Mouse (Mus musculus): ENCODE results near the gene Prim2. TPM values are rescaled to one million over a fixed set of nuclear protein-coding genes. Genes with fewer than 3 reads are reported as not detected.

The Prim2 gene
- polyA plus RNA-seq, 1 experiment from 2014 or later = 25.5 TPM

GRCm38 (mm10) chr1:33689446-33690086 is 20.0 kb upstream of the Prim2 start:
- H3K4me2 ChIP-seq = no peak overlapping the region
- WGBS (ENCODE audit: insufficient replicate concordance) = 75% methylated on average over 8 of the region's 8 CpGs
- H3K27ac ChIP-seq (ENCODE audit: low read depth, low read length) = no peak overlapping the region
- H3K4me3 ChIP-seq (ENCODE audit: low read depth, low read length) = no peak overlapping the region
- H3K9me3 ChIP-seq (replicated peaks; ENCODE audit: control insufficient read depth, low read length) = no peaks in the 10 kb centered on the region
- no peak overlapping the region for H3K9ac ChIP-seq (ENCODE audit: low read depth, low read length)
- no peak for ATAC-seq (replicated peaks; ENCODE audit: insufficient number of reproducible peaks, low FRiP score, low TSS enrichment)
- H3K36me3 ChIP-seq (ENCODE audit: control insufficient read depth, insufficient read depth, low read length) = no peaks in the 10 kb centered on the region
- no peaks in the 10 kb centered on the region for H3K27me3 ChIP-seq (ENCODE audit: control insufficient read depth, insufficient read depth, low read length)
- H3K4me1 ChIP-seq (ENCODE audit: control insufficient read depth, insufficient read depth, low read length) = no peaks in the 10 kb centered on the region

- Histone ChIP-seq H3K27me3 (ENCODE audit: control insufficient read depth, insufficient read depth, low read length) (no peaks in the 10 kb centered on the region), H3K27ac (ENCODE audit: low read depth, low read length) (no peak overlapping the region), H3K9me3 (replicated peaks; ENCODE audit: control insufficient read depth, low read length) (no peaks in the 10 kb centered on the region), H3K36me3 (ENCODE audit: control insufficient read depth, insufficient read depth, low read length) (no peaks in the 10 kb centered on the region), H3K4me3 (ENCODE audit: low read depth, low read length) (no peak overlapping the region), H3K9ac (ENCODE audit: low read depth, low read length) (no peak overlapping the region), H3K4me1 (ENCODE audit: control insufficient read depth, insufficient read depth, low read length) (no peaks in the 10 kb centered on the region), H3K4me2 (no peak overlapping the region)
- 55% methylated on average over 2 of the region's 2 CpGs for WGBS (ENCODE audit: insufficient replicate concordance)
- no peak for ATAC-seq (replicated peaks; ENCODE audit: insufficient number of reproducible peaks, low FRiP score, low TSS enrichment)
Observed at GRCm38 (mm10) chr1:33688810-33689209, 19.2 kb upstream of the Prim2 start.

GRCm38 (mm10) chr1:33684459-33684858 is 14.9 kb upstream of the Prim2 start:
- 62% methylated on average over 8 of the region's 8 CpGs for WGBS (ENCODE audit: insufficient replicate concordance)
- no peak overlapping the region for H3K9ac ChIP-seq (ENCODE audit: low read depth, low read length)

GRCm38 (mm10) chr1:33680890-33681289 is 11.3 kb upstream of the Prim2 start:
- 82% methylated on average over 7 of the region's 7 CpGs for WGBS (ENCODE audit: insufficient replicate concordance)
- no peak overlapping the region for H3K9ac ChIP-seq (ENCODE audit: low read depth, low read length)
- H3K4me2 ChIP-seq = no peak overlapping the region
- ATAC-seq (replicated peaks; ENCODE audit: insufficient number of reproducible peaks, low FRiP score, low TSS enrichment) = no peak
- H3K36me3 ChIP-seq (ENCODE audit: control insufficient read depth, insufficient read depth, low read length) = no peaks in the 10 kb centered on the region
- no peak overlapping the region for H3K27ac ChIP-seq (ENCODE audit: low read depth, low read length)
- H3K4me1 ChIP-seq (ENCODE audit: control insufficient read depth, insufficient read depth, low read length) = no peaks in the 10 kb centered on the region
- H3K27me3 ChIP-seq (ENCODE audit: control insufficient read depth, insufficient read depth, low read length) = no peaks in the 10 kb centered on the region
- no peaks in the 10 kb centered on the region for H3K9me3 ChIP-seq (replicated peaks; ENCODE audit: control insufficient read depth, low read length)
- H3K4me3 ChIP-seq (ENCODE audit: low read depth, low read length) = no peak overlapping the region

More at GRCm38 (mm10) chr1:33684459-33684858, 14.9 kb upstream of the Prim2 start:
- no peaks in the 10 kb centered on the region for H3K9me3 ChIP-seq (replicated peaks; ENCODE audit: control insufficient read depth, low read length)
- H3K36me3 ChIP-seq (ENCODE audit: control insufficient read depth, insufficient read depth, low read length) = no peaks in the 10 kb centered on the region
- no peak overlapping the region for H3K4me2 ChIP-seq
- H3K27ac ChIP-seq (ENCODE audit: low read depth, low read length) = no peak overlapping the region
- no peak overlapping the region for H3K4me3 ChIP-seq (ENCODE audit: low read depth, low read length)
- no peaks in the 10 kb centered on the region for H3K4me1 ChIP-seq (ENCODE audit: control insufficient read depth, insufficient read depth, low read length)
- H3K27me3 ChIP-seq (ENCODE audit: control insufficient read depth, insufficient read depth, low read length) = no peaks in the 10 kb centered on the region
- no peak for ATAC-seq (replicated peaks; ENCODE audit: insufficient number of reproducible peaks, low FRiP score, low TSS enrichment)

GRCm38 (mm10) chr1:33680435-33680834 is 10.8 kb upstream of the Prim2 start:
- no peaks in the 10 kb centered on the region for H3K4me1 ChIP-seq (ENCODE audit: control insufficient read depth, insufficient read depth, low read length)
- H3K27ac ChIP-seq (ENCODE audit: low read depth, low read length) = no peak overlapping the region
- 44% methylated on average over 4 of the region's 4 CpGs for WGBS (ENCODE audit: insufficient replicate concordance)
- H3K9ac ChIP-seq (ENCODE audit: low read depth, low read length) = no peak overlapping the region
- H3K36me3 ChIP-seq (ENCODE audit: control insufficient read depth, insufficient read depth, low read length) = no peaks in the 10 kb centered on the region
- ATAC-seq (replicated peaks; ENCODE audit: insufficient number of reproducible peaks, low FRiP score, low TSS enrichment) = no peak
- no peak overlapping the region for H3K4me2 ChIP-seq
- H3K9me3 ChIP-seq (replicated peaks; ENCODE audit: control insufficient read depth, low read length) = no peaks in the 10 kb centered on the region
- H3K4me3 ChIP-seq (ENCODE audit: low read depth, low read length) = no peak overlapping the region
- H3K27me3 ChIP-seq (ENCODE audit: control insufficient read depth, insufficient read depth, low read length) = no peaks in the 10 kb centered on the region

- Histone ChIP-seq H3K4me3 (ENCODE audit: low read depth, low read length) (no peak overlapping the region), H3K9me3 (replicated peaks; ENCODE audit: control insufficient read depth, low read length) (no peaks in the 10 kb centered on the region), H3K4me2 (no peak overlapping the region), H3K9ac (ENCODE audit: low read depth, low read length) (no peak overlapping the region), H3K27ac (ENCODE audit: low read depth, low read length) (no peak overlapping the region), H3K36me3 (ENCODE audit: control insufficient read depth, insufficient read depth, low read length) (no peaks in the 10 kb centered on the region), H3K27me3 (ENCODE audit: control insufficient read depth, insufficient read depth, low read length) (no peaks in the 10 kb centered on the region), H3K4me1 (ENCODE audit: control insufficient read depth, insufficient read depth, low read length) (peaks cover 2% of the 10 kb centered on the region)
- WGBS (ENCODE audit: insufficient replicate concordance) = 69% methylated on average over 17 of the region's 17 CpGs
- no peak for ATAC-seq (replicated peaks; ENCODE audit: insufficient number of reproducible peaks, low FRiP score, low TSS enrichment)
Observed at GRCm38 (mm10) chr1:33673158-33673960, 3.8 kb upstream of the Prim2 start.

- Histone ChIP-seq H3K4me2 (no peak overlapping the region), H3K27me3 (ENCODE audit: control insufficient read depth, insufficient read depth, low read length) (no peaks in the 10 kb centered on the region), H3K9me3 (replicated peaks; ENCODE audit: control insufficient read depth, low read length) (no peaks in the 10 kb centered on the region), H3K27ac (ENCODE audit: low read depth, low read length) (no peak overlapping the region), H3K36me3 (ENCODE audit: control insufficient read depth, insufficient read depth, low read length) (no peaks in the 10 kb centered on the region), H3K4me3 (ENCODE audit: low read depth, low read length) (no peak overlapping the region), H3K9ac (ENCODE audit: low read depth, low read length) (no peak overlapping the region), H3K4me1 (ENCODE audit: control insufficient read depth, insufficient read depth, low read length) (peaks cover 10% of the 10 kb centered on the region)
- no peak for ATAC-seq (replicated peaks; ENCODE audit: insufficient number of reproducible peaks, low FRiP score, low TSS enrichment)
- 35% methylated on average over 3 of the region's 3 CpGs for WGBS (ENCODE audit: insufficient replicate concordance)
Observed at GRCm38 (mm10) chr1:33672514-33672913, 2.9 kb upstream of the Prim2 start.

GRCm38 (mm10) chr1:33672083-33672482 is 2.5 kb upstream of the Prim2 start:
- Histone ChIP-seq H3K4me2 (no peak overlapping the region), H3K27me3 (ENCODE audit: control insufficient read depth, insufficient read depth, low read length) (no peaks in the 10 kb centered on the region), H3K9ac (ENCODE audit: low read depth, low read length) (no peak overlapping the region), H3K4me1 (ENCODE audit: control insufficient read depth, insufficient read depth, low read length) (peaks cover 10% of the 10 kb centered on the region), H3K27ac (ENCODE audit: low read depth, low read length) (no peak overlapping the region), H3K9me3 (replicated peaks; ENCODE audit: control insufficient read depth, low read length) (no peaks in the 10 kb centered on the region), H3K36me3 (ENCODE audit: control insufficient read depth, insufficient read depth, low read length) (no peaks in the 10 kb centered on the region), H3K4me3 (ENCODE audit: low read depth, low read length) (no peak overlapping the region)
- 64% methylated on average over 3 of the region's 3 CpGs for whole genome bisulfite sequencing (ENCODE audit: insufficient replicate concordance)
- ATAC-seq (replicated peaks; ENCODE audit: insufficient number of reproducible peaks, low FRiP score, low TSS enrichment) = no peak
